Mouse (Mus musculus): Measurements from ENCODE around the gene Bmper. TPM values are rescaled to one million over a fixed set of nuclear protein-coding genes. Genes with fewer than 3 reads are reported as not detected.

The Bmper gene
- polyA plus RNA-seq, 1 experiment from 2014 or later = 5.3 TPM

DNA sequence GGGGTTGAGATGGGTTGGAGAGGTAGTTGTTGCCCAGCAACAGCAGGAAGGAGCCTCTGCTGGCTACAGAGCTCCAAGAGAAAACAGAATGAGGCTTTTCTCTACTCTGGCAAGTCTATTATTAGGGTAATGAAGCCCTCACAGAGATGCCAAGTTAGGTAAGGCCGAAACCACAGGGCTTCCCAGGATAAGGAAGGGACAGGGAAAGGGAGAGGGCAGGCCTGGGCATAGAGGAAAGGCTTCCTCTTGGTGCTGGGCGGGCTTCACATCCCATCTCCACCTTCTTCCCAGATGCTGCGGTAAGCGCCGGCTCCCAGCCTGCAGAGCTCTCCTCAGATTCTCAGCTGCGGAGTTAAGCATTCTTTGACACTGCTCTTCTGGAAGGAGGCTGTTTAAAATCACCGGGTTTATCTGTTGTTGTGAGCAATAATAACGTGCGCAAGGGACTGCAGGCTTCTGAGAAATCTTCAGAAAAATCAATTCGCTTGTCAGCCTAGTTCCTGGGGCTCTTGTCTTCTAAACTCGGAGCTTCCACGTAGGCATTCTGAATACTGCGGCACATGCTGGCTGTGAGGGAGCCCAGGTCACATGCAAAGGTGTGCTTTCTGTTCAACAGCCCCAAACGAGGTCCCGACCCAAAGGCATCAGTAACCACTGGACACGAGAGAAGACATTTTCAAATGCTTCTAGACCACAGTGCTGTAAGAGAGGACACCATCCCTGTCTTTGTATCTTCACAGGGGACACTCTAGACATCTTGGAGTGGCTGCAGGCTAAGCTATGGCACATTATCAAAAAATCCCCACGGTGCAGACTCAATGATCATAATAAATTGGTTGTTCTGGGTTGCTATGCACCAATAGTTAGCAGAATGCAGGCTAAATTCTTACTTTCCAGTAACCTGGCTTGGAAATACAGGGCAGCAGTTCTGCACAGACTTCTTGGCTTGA, 18.3 kb upstream of the Bmper start:
- 8% methylated on average over 17 of the region's 17 CpGs for WGBS
- Histone ChIP-seq H3K9ac (replicated peaks) (0 out of 2 replicates have a peak overlapping the region, but pooled peaks have one; percentile 31), H3K27me3 (peaks cover 7% of the 10 kb centered on the region; the same call in 1 of the 2 replicates)

DNA sequence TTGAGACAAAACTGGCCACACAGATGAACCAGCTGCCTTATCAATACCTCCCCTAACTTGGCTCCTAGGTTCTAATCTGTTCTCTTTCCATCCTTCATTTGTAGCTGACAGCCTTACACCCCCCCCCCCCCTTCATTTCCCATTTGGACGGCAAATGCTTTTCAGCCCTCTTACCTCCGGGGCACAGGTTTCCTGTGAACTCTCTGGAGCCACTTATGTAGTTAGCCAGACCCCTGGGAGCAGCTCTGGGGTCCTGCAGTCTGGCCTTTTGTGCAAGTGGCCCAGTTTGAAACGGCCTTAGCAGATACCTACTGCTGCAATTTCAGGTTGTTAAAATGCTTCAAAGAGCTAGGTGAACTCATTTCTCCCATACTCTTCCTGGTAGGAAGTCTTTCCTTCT, 17.6 kb upstream of the Bmper start:
- no peak overlapping the region for H3K9ac ChIP-seq (replicated peaks)
- no peak overlapping the region for H3K4me2 ChIP-seq (replicated peaks)
- 14% methylated on average over 3 of the region's 3 CpGs for WGBS
- no peaks in the 10 kb centered on the region for H3K9me3 ChIP-seq
- peaks cover 22% of the 10 kb centered on the region for H3K4me1 ChIP-seq
- no peaks in the 10 kb centered on the region for H3K36me3 ChIP-seq
- no peak overlapping the region for H3K27ac ChIP-seq (replicated peaks)
- no peak overlapping the region for H3K4me3 ChIP-seq
- ATAC-seq (ENCODE audit: low FRiP score, low read depth) = no peak
- peaks cover 12% of the 10 kb centered on the region; the same call in 1 of the 2 replicates for H3K27me3 ChIP-seq

More for the DNA sequence above, 18.3 kb upstream of the Bmper start:
- Histone ChIP-seq H3K4me1 (peaks cover 22% of the 10 kb centered on the region), H3K9me3 (no peaks in the 10 kb centered on the region), H3K4me2 (replicated peaks) (peak overlapping the region; percentile 47), H3K36me3 (no peaks in the 10 kb centered on the region), H3K4me3 (peak overlapping the region; percentile 14; the same call in 1 of the 2 replicates), H3K27ac (replicated peaks) (peak overlapping the region; percentile 56; the same call in 1 of the 2 replicates)
- peak; percentile 77 for ATAC-seq (ENCODE audit: low FRiP score, low read depth)

DNA sequence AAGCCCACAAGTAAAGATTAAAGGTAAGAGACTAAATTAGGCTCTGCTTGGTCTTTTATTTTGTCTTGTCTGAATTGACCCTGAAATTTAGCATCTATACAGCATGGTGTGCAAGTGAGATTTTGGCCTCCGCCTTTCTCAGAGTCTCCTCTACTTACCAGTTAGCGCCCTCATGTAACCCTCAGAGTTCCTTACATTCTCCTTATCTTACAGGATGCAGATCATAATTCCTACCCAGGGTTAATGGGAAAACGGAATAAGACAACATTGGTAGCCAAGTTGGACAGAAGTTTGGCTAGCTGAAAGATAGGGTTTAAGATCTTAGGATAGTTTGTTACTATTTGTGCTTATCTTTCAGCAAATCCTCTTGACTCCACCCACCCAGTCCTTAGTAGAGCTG, 17.1 kb upstream of the Bmper start:
- Histone ChIP-seq H3K27ac (replicated peaks) (no peak overlapping the region), H3K4me3 (no peak overlapping the region), H3K9me3 (no peaks in the 10 kb centered on the region), H3K9ac (replicated peaks) (no peak overlapping the region), H3K4me1 (peaks cover 22% of the 10 kb centered on the region), H3K36me3 (no peaks in the 10 kb centered on the region), H3K4me2 (replicated peaks) (no peak overlapping the region), H3K27me3 (peaks cover 12% of the 10 kb centered on the region; the same call in 1 of the 2 replicates)
- WGBS = 86% methylated on average over 3 of the region's 3 CpGs
- ATAC-seq (ENCODE audit: low FRiP score, low read depth) = no peak

DNA sequence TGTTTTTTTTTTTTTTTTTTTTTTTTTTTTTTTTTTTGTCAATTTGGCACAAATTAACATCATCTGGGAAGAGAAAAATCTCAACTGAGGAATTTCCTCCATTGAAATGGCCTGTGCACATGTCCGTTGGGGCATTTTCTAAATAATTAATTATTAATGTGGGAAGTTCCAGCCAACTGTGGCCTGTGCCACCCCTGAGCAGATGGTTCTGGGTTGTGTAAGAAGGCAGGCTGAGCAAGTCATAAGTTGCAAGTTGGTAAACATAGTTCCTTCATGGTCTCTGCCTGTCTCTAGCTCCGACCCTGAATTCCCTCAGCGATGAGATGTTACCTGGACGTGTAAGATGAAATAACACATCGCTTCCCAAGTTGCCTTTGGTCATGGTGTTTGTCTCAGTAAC, 16.7 kb upstream of the Bmper start:
- Histone ChIP-seq H3K9ac (replicated peaks) (no peak overlapping the region), H3K27me3 (peaks cover 12% of the 10 kb centered on the region; the same call in 1 of the 2 replicates), H3K4me3 (no peak overlapping the region), H3K4me2 (replicated peaks) (no peak overlapping the region), H3K36me3 (no peaks in the 10 kb centered on the region), H3K4me1 (peaks cover 22% of the 10 kb centered on the region), H3K9me3 (no peaks in the 10 kb centered on the region), H3K27ac (replicated peaks) (no peak overlapping the region)
- ATAC-seq (ENCODE audit: low FRiP score, low read depth) = no peak
- 86% methylated on average over 5 of the region's 5 CpGs for WGBS

DNA sequence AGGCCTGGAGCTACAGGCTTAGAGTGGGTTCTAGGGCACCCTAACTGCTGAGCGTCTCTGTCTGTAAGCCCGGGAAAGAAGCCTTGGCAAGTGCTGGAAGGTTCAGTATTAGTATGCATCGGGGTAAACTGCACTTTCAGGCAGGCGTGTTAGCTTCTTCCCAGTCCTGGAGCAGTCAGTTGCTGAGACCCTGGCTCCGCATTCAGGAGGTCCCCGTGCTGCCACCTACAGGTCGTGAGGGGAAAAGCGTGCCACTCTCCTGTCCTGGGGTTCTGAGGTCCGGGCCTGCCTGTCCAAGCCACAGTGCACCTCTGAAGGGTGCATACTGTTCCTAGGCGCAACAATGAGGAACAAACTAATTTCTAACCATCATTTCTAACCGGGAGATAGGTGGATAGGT, 10.6 kb upstream of the Bmper start:
- peak; percentile 85 for ATAC-seq (ENCODE audit: low FRiP score, low read depth)
- Histone ChIP-seq H3K27me3 (0 out of 2 replicates have a peak, but pooled peaks cover 5% of the 10 kb centered on the region), H3K4me1 (0 out of 2 replicates have a peak, but pooled peaks cover 2% of the 10 kb centered on the region), H3K4me3 (no peak overlapping the region), H3K36me3 (no peaks in the 10 kb centered on the region), H3K27ac (replicated peaks) (no peak overlapping the region), H3K9ac (replicated peaks) (no peak overlapping the region), H3K4me2 (replicated peaks) (no peak overlapping the region), H3K9me3 (no peaks in the 10 kb centered on the region)
- WGBS = 7% methylated on average over 11 of the region's 11 CpGs

DNA sequence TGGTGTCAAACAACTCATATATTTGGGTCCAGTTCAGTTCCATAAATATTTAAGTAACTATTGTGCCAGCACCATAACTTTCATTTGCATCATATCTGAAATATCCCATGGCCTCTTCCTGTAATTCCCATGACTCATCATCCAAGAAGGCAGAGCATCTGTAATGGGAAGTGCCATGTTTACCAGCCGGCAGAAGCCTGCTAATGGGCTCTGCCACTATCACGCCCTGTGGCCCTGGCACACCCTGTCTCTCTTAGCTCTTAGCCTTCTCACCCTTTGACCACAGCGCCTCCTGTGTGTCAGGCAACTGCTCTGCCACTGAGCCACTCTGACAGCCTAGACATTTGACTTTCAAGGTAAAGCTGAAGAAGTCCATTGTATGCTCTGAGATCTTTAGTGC, 3.1 kb upstream of the Bmper start:
- no peaks in the 10 kb centered on the region for H3K36me3 ChIP-seq
- H3K4me3 ChIP-seq = no peak overlapping the region
- no peak for ATAC-seq (ENCODE audit: low FRiP score, low read depth)
- H3K27me3 ChIP-seq = peaks cover 34% of the 10 kb centered on the region
- H3K27ac ChIP-seq (replicated peaks) = no peak overlapping the region
- peaks cover 13% of the 10 kb centered on the region; the same call in 1 of the 2 replicates for H3K4me1 ChIP-seq
- 63% methylated on average over 3 of the region's 3 CpGs for WGBS
- H3K9me3 ChIP-seq = no peaks in the 10 kb centered on the region
- no peak overlapping the region for H3K4me2 ChIP-seq (replicated peaks)
- H3K9ac ChIP-seq (replicated peaks) = no peak overlapping the region

DNA sequence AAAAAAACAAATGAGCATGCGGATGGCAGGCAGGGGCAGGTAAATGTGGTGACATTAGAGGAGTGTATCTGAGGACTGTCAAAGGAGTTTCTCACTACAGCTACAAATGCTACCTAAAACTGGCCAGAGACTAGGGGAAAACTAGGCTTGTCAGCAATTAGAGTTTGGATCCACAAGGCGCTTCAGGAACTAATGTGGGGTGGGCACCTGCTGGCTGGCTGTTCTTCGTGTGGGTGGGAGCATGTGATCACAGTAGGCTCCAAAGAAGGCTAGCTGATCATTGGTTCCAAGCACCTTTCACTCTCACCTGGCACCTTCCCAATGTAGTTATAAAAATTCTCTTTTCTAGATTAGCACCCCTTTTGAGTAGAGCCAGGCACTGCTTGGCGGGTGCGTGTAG, 900 bp upstream of the Bmper start:
- WGBS = 16% methylated on average over 5 of the region's 5 CpGs
- peaks cover 49% of the 10 kb centered on the region for H3K27me3 ChIP-seq

DNA sequence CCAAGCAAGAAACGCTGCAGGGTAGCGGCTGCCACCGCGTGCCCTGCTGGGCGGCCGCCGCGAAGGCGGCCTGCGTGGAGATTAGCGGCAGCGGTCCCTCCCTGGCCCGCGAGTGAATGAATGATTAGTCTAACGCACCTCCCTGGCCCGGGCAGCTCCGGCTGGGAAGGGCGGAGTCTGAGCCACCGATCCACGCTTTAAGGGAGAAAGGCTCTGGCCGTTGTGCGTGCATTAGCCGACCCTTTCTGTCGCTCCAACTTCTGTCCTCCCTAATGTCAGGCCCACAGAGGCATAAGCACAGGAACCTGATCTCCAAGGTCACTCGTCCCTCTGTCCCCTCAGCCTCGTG, 410 bp upstream of the Bmper start:
- Histone ChIP-seq H3K27ac (replicated peaks) (peak overlapping the region; percentile 75), H3K4me3 (peak overlapping the region; percentile 65), H3K36me3 (no peaks in the 10 kb centered on the region), H3K4me2 (replicated peaks) (peak overlapping the region; percentile 97), H3K4me1 (peaks cover 13% of the 10 kb centered on the region; the same call in 1 of the 2 replicates), H3K9ac (replicated peaks) (peak overlapping the region; percentile 73), H3K9me3 (no peaks in the 10 kb centered on the region), H3K27me3 (peaks cover 51% of the 10 kb centered on the region)
- 0% methylated on average over 24 of the region's 26 CpGs for WGBS
- ATAC-seq (ENCODE audit: low FRiP score, low read depth) = peak; percentile 68

More for the DNA sequence above, 900 bp upstream of the Bmper start:
- Histone ChIP-seq H3K9me3 (no peaks in the 10 kb centered on the region), H3K27ac (replicated peaks) (no peak overlapping the region), H3K9ac (replicated peaks) (peak overlapping the region; percentile 73), H3K4me3 (peak overlapping the region; percentile 65), H3K36me3 (no peaks in the 10 kb centered on the region), H3K4me1 (peaks cover 13% of the 10 kb centered on the region; the same call in 1 of the 2 replicates), H3K4me2 (replicated peaks) (peak overlapping the region; percentile 97)
- no peak for ATAC-seq (ENCODE audit: low FRiP score, low read depth)

DNA sequence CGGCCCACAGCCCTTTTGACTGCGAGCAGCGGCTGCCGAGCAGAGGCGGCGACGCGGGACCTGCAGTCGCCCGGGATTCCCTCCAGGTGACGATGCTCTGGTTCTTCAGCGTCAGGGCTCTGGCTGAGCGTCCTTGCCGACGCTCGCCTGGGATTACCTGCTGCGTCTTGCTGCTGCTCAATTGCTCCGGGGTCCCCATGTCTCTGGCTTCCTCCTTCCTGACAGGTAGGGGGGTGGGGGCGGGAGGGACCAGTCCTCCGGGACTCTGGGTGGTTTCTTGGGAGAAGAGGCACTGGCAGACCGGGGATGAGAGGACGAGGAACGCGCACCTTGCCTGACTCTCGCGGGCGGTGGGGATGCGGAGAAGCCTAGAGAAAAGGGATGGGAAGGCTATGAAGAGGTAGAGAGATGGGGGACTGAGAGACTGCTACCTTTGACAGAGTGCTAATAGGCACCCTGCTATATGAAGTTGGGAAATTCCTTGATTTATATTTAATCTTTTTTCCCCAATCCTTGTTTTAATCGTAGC, 737 bp downstream of the Bmper start:
- Histone ChIP-seq H3K4me3 (peak overlapping the region; percentile 65), H3K27ac (replicated peaks) (peak overlapping the region; percentile 75), H3K4me1 (peaks cover 13% of the 10 kb centered on the region; the same call in 1 of the 2 replicates), H3K9me3 (no peaks in the 10 kb centered on the region), H3K4me2 (replicated peaks) (peak overlapping the region; percentile 97), H3K27me3 (peaks cover 57% of the 10 kb centered on the region), H3K36me3 (no peaks in the 10 kb centered on the region), H3K9ac (replicated peaks) (peak overlapping the region; percentile 73)
- no peak; the same call in 1 of the 2 replicates for ATAC-seq (ENCODE audit: low FRiP score, low read depth)
- WGBS = 1% methylated on average over 29 of the region's 29 CpGs

DNA sequence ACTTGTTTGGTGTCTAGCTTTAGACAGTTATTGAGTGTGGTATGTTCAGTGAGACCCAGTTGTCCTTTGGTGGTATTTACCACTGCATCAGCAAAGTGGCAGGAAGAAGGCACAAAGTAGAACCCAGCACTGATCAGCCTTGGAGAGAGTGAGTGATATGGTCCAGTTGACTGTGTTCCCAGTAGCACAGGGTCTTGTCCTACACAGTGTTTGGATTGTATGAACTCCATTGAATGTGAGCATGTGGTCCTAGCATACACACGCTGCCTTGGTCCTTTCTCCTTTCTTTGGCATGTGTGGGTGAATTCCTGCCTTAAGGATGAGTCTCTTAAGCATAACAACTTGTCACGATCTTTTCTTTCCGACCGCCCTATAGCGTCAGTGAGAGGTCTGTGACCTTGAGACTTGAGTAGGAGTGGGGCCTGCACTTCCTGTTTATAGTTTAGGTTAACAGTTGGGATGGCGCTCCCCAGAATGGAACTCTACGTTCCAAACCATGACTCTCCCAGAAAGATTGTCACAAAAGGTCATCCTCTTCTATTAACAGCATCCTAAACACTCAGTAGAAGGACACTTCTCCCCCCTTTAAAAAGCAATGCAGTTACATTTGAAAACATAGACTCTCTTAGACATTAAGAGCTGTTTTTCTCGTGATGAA, 10.7 kb downstream of the Bmper start:
- H3K4me3 ChIP-seq = no peak overlapping the region
- no peak overlapping the region for H3K27ac ChIP-seq (replicated peaks)
- H3K4me1 ChIP-seq = 0 out of 2 replicates have a peak, but pooled peaks cover 2% of the 10 kb centered on the region
- ATAC-seq (ENCODE audit: low FRiP score, low read depth) = no peak
- no peaks in the 10 kb centered on the region for H3K36me3 ChIP-seq
- H3K27me3 ChIP-seq = peaks cover 4% of the 10 kb centered on the region; the same call in 1 of the 2 replicates
- H3K4me2 ChIP-seq (replicated peaks) = no peak overlapping the region
- WGBS = 85% methylated on average over 8 of the region's 8 CpGs
- no peak overlapping the region for H3K9ac ChIP-seq (replicated peaks)
- H3K9me3 ChIP-seq = no peaks in the 10 kb centered on the region

DNA sequence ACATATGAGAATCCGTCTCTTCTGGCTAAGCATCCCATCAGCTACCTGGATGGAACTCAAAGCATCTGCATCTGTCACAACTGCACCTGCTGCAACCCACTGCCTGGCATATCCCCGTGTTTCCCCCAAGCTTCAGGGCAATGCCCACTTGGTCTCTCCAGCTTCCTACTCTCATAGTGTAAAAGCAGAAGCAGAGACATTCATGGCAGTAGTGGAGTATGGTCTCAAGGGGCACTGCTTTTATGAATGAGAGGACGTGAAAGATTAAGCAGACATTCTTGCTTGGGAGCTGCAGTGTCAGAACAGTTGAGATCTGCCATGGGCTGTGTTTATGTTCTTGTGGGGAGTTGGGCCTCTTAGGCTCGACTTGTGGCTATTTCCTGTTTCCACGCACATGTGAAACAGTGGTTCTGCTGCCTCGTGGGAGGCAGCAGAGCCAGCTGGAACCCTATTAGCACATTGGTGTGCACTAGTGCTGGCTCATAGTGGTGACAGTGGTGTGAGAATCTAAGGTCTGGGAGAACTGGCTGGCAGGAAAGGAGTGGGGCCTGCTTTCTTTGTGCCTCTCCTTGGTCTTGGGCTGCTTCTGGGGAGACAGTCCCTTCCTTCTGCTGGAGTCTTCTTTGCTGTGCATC, 12.6 kb downstream of the Bmper start:
- Histone ChIP-seq H3K9me3 (no peaks in the 10 kb centered on the region), H3K27me3 (no peaks in the 10 kb centered on the region), H3K4me3 (no peak overlapping the region), H3K4me2 (replicated peaks) (no peak overlapping the region), H3K36me3 (no peaks in the 10 kb centered on the region), H3K4me1 (0 out of 2 replicates have a peak, but pooled peaks cover 2% of the 10 kb centered on the region), H3K27ac (replicated peaks) (no peak overlapping the region), H3K9ac (replicated peaks) (no peak overlapping the region)
- no peak for ATAC-seq (ENCODE audit: low FRiP score, low read depth)
- 78% methylated on average over 6 of the region's 6 CpGs for WGBS
